Mouse (Mus musculus) erythroblast, embryonic 14.5 days (primary cell): ENCODE data around the gene Prl8a8. TPM values are rescaled to one million over a fixed set of nuclear protein-coding genes. Genes with fewer than 3 reads are reported as not detected.

Experiments used
- H3K27me3 ChIP-seq: 2 replicates; pipeline ENCODE4 v1.6.1; 2012; ENCODE audit warnings: inconsistent platforms; ENCODE audit not compliant: control insufficient read depth
- H3K36me3 ChIP-seq: 2 replicates; pipeline ENCODE4 v1.6.1; 2012; ENCODE audit warnings: mild to moderate bottlenecking, inconsistent platforms; ENCODE audit not compliant: control insufficient read depth
- H3K4me1 ChIP-seq: 2 replicates; pipeline ENCODE4 v1.6.1; 2012; ENCODE audit warnings: inconsistent platforms; ENCODE audit not compliant: control insufficient read depth
- H3K4me3 ChIP-seq: replicated peaks from 2 replicates; pipeline ENCODE3; 2012; ENCODE audit warnings: moderate library complexity, mild to moderate bottlenecking, inconsistent platforms
- H3K9me3 ChIP-seq: 2 replicates; pipeline ENCODE4 v1.6.1; 2012; ENCODE audit warnings: low read length, inconsistent platforms, mixed read lengths; ENCODE audit not compliant: control insufficient read depth
- GATA1 ChIP-seq: IDR thresholded peaks from 2 replicates; pipeline ENCODE4 v1.6.1; 2012; ENCODE audit warnings: low read length, inconsistent platforms, mixed read lengths
- TAL1 ChIP-seq: IDR thresholded peaks from 3 replicates; pipeline ENCODE4 v1.6.1; 2012; ENCODE audit warnings: low read length, inconsistent platforms, mixed read lengths
- polyA plus RNA-seq: library from polyadenylated mRNA; stranded (reverse); fragments of >175 nt; gene quantifications from 2 replicates; pipeline ENCODE4 v1.2.3, GENCODE M21; 2012

The Prl8a8 gene
- polyA plus RNA-seq: not detected in 2 replicates

GRCm38 (mm10) chr13:27513117-27513516, at the start of gene Prl8a8:
TSS of gene Prl8a8 (minus strand) at chr13:27513217.
- Histone ChIP-seq H3K9me3 (no peaks in the 10 kb centered on the region), H3K4me1 (no peaks in the 10 kb centered on the region), H3K27me3 (no peaks in the 10 kb centered on the region), H3K4me3 (no peak within 1 kb of the TSS), H3K36me3 (no peaks in the 10 kb centered on the region)
- TF ChIP-seq TAL1 (no peak), GATA1 (no peak)

- H3K9me3 ChIP-seq: no peaks in the 10 kb centered on the region
- H3K4me3 ChIP-seq: no peak overlapping the region
- H3K36me3 ChIP-seq: no peaks in the 10 kb centered on the region
- TF ChIP-seq TAL1 (no peak), GATA1 (no peak)
- H3K27me3 ChIP-seq: no peaks in the 10 kb centered on the region
- no peaks in the 10 kb centered on the region for H3K4me1 ChIP-seq
Measured at GRCm38 (mm10) chr13:27553336-27553735, 40.3 kb upstream of the Prl8a8 start.

DNA sequence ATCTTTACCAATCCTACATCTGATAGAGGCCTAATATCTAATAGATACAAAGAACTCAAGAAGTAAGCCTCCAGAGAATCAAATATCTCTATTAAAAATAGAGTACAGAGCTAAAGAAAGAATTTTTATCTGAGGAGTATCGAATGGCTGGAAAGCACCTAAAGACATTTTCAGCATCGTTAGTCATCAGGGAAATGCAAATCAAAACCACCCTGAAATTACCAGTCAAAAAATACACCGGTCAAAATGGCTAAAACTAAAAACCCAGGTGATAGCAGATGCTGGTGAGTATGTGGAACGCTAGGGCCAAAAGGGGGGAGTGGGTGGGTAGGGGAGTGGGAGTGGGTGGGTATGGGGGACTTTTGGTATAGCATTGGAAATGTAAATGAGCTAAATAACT, 10.1 kb upstream of the Prl8a8 start:
- Histone ChIP-seq H3K4me1 (no peaks in the 10 kb centered on the region), H3K9me3 (no peaks in the 10 kb centered on the region), H3K27me3 (no peaks in the 10 kb centered on the region), H3K4me3 (no peak overlapping the region), H3K36me3 (no peaks in the 10 kb centered on the region)
- TF ChIP-seq TAL1 (no peak), GATA1 (no peak)

DNA sequence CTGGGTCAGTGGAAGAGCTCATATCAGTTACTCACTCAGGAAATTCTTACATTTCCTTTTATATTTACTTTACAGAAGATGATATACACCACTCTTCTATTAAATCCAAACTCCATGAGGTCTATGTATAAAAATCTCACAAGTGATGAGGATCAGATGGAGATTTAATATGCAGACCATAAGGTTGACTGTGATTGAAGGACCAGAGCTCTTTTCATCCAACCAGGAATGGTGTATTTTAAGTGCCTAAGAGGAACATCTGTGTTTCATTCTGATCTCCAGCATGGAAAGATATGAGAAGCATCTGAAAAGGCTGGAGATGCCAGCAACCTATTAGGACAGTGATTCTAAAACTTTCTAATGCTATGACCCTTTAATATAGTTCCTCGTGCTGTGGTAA, 5.4 kb downstream of the Prl8a8 start:
- H3K9me3 ChIP-seq: peaks cover 2% of the 10 kb centered on the region; the same call in 1 of the 2 replicates
- no peak for TF ChIP-seq GATA1
- no peak for TF ChIP-seq TAL1
- no peak overlapping the region for H3K4me3 ChIP-seq
- H3K27me3 ChIP-seq: no peaks in the 10 kb centered on the region
- no peaks in the 10 kb centered on the region for H3K36me3 ChIP-seq
- H3K4me1 ChIP-seq: no peaks in the 10 kb centered on the region

Other genes with a start within 250 kb of the Prl8a8 start
- gene Prl6a1, start 200.6 kb downstream of the Prl8a8 start, polyA plus RNA-seq: not detected in 2 replicates
- gene Prl8a2, start 167.5 kb downstream of the Prl8a8 start, polyA plus RNA-seq: not detected in 2 replicates
- not detected in 2 replicates for gene Prl2b1, start 122.4 kb downstream of the Prl8a8 start, polyA plus RNA-seq
- gene Prl8a6, start 74.5 kb downstream of the Prl8a8 start, polyA plus RNA-seq: not detected in 2 replicates
- gene Prl8a9, start 51.4 kb upstream of the Prl8a8 start, polyA plus RNA-seq: not detected in 2 replicates
- gene Prl8a1, start 69.0 kb upstream of the Prl8a8 start, polyA plus RNA-seq: not detected in 2 replicates
- not detected in 2 replicates for gene Prl7b1, start 97.4 kb upstream of the Prl8a8 start, polyA plus RNA-seq
- gene Prl7a1, start 129.3 kb upstream of the Prl8a8 start, polyA plus RNA-seq: not detected in 2 replicates
- not detected in 2 replicates for gene Prl7a2, start 154.8 kb upstream of the Prl8a8 start, polyA plus RNA-seq
- not detected in 2 replicates for gene Prl7d1, start 203.5 kb upstream of the Prl8a8 start, polyA plus RNA-seq